Mouse (Mus musculus) liver (tissue): ENCODE results near the gene Lyl1.
"Not testable (repeated sequence)": the region's sequence is repeated elsewhere in the genome, so short reads cannot be mapped to it uniquely, and the experiment has no call there.

Source experiments
- DNase-seq: peaks from one replicate; pipeline ENCODE4 v3.0.0-alpha.2; 2020; ENCODE audit warnings: mixed read lengths

Gene Lyl1

GRCm38 (mm10) chr8:84668731-84669485 is 32.3 kb upstream of the Lyl1 start:
- DNase-seq = no peak

- not testable (repeated sequence) for DNase-seq
Measured at GRCm38 (mm10) chr8:84670295-84671006, 30.8 kb upstream of the Lyl1 start.

- DNase-seq = no peak
Measured at GRCm38 (mm10) chr8:84677305-84677704, 24.0 kb upstream of the Lyl1 start.

GRCm38 (mm10) chr8:84681476-84681875 is 19.8 kb upstream of the Lyl1 start:
- no peak for DNase-seq

GRCm38 (mm10) chr8:84682257-84682656 is 19.0 kb upstream of the Lyl1 start:
- no peak for DNase-seq

- DNase-seq = no peak
Measured at GRCm38 (mm10) chr8:84684537-84684936, 16.7 kb upstream of the Lyl1 start.

GRCm38 (mm10) chr8:84686191-84687002 is 14.9 kb upstream of the Lyl1 start, which contains the start of gene Trmt1:
Gene Trmt1 (plus strand): TSS chr8:84686307.
- peak; percentile 71 for DNase-seq

GRCm38 (mm10) chr8:84687003-84687704 is 14.1 kb upstream of the Lyl1 start:
- DNase-seq = peak; percentile 78

- DNase-seq = peak; percentile 93
Measured at GRCm38 (mm10) chr8:84687705-84688100, 13.6 kb upstream of the Lyl1 start, which contains the start of gene Nacc1. Gene Nacc1 (minus strand): TSS chr8:84687862.

- peak; percentile 86 for DNase-seq
Measured at GRCm38 (mm10) chr8:84689091-84689915, 12.0 kb upstream of the Lyl1 start.

GRCm38 (mm10) chr8:84693332-84693731 is 7.9 kb upstream of the Lyl1 start:
- DNase-seq = no peak

GRCm38 (mm10) chr8:84695140-84695539 is 6.1 kb upstream of the Lyl1 start:
- no peak for DNase-seq

- peak; percentile 61 for DNase-seq
Measured at GRCm38 (mm10) chr8:84697166-84698130, 3.8 kb upstream of the Lyl1 start.

GRCm38 (mm10) chr8:84698288-84698687 is 3.0 kb upstream of the Lyl1 start:
- DNase-seq = no peak

- DNase-seq = no peak
Measured at GRCm38 (mm10) chr8:84698929-84699401, 2.3 kb upstream of the Lyl1 start.

GRCm38 (mm10) chr8:84699861-84700322 is 1.4 kb upstream of the Lyl1 start:
- peak; percentile 83 for DNase-seq

- DNase-seq = no peak
Measured at GRCm38 (mm10) chr8:84700526-84700925, 731 bp upstream of the Lyl1 start.

- DNase-seq = peak; percentile 70
Measured at GRCm38 (mm10) chr8:84702561-84702960, 1.3 kb downstream of the Lyl1 start.

- peak; percentile 46 for DNase-seq
Measured at GRCm38 (mm10) chr8:84702963-84703465, 1.8 kb downstream of the Lyl1 start.
